Mouse (Mus musculus): ENCODE data around the gene Tmem44. TPM values are rescaled to one million over a fixed set of nuclear protein-coding genes. Genes with fewer than 3 reads are reported as not detected.

Tmem44 gene
- polyA plus RNA-seq, 1 experiment from 2014 or later, result 57.5 TPM

- Histone ChIP-seq H3K27ac (ENCODE audit: low read depth, low read length) (no peak overlapping the region), H3K9ac (ENCODE audit: low read length) (no peak overlapping the region), H3K4me1 (ENCODE audit: control insufficient read depth, insufficient read depth, low read length) (0 out of 2 replicates have a peak, but pooled peaks cover 3% of the 10 kb centered on the region), H3K4me3 (ENCODE audit: low read depth, low read length) (no peak overlapping the region), H3K36me3 (ENCODE audit: control insufficient read depth, insufficient read depth, low read length) (peaks cover 42% of the 10 kb centered on the region), H3K27me3 (replicated peaks; ENCODE audit: control insufficient read depth, insufficient read depth, low read length) (no peaks in the 10 kb centered on the region), H3K4me2 (ENCODE audit: low read length) (no peak overlapping the region), H3K9me3 (replicated peaks; ENCODE audit: control insufficient read depth, low read length) (no peaks in the 10 kb centered on the region)
- ATAC-seq (no peak), DNase-seq (ENCODE audit: low spot score) (no peak)
- 96% methylated on average over 9 of the region's 9 CpGs for WGBS
These were observed 33.6 kb downstream of the Tmem44 start for GRCm38 (mm10) chr16:30516993-30517392.

GRCm38 (mm10) chr16:30515418-30515817 is 35.2 kb downstream of the Tmem44 start:
- 70% methylated on average over 12 of the region's 12 CpGs for WGBS
- no peaks in the 10 kb centered on the region for H3K27me3 ChIP-seq (replicated peaks; ENCODE audit: control insufficient read depth, insufficient read depth, low read length)
- H3K36me3 ChIP-seq (ENCODE audit: control insufficient read depth, insufficient read depth, low read length), result peaks cover 40% of the 10 kb centered on the region

DNA sequence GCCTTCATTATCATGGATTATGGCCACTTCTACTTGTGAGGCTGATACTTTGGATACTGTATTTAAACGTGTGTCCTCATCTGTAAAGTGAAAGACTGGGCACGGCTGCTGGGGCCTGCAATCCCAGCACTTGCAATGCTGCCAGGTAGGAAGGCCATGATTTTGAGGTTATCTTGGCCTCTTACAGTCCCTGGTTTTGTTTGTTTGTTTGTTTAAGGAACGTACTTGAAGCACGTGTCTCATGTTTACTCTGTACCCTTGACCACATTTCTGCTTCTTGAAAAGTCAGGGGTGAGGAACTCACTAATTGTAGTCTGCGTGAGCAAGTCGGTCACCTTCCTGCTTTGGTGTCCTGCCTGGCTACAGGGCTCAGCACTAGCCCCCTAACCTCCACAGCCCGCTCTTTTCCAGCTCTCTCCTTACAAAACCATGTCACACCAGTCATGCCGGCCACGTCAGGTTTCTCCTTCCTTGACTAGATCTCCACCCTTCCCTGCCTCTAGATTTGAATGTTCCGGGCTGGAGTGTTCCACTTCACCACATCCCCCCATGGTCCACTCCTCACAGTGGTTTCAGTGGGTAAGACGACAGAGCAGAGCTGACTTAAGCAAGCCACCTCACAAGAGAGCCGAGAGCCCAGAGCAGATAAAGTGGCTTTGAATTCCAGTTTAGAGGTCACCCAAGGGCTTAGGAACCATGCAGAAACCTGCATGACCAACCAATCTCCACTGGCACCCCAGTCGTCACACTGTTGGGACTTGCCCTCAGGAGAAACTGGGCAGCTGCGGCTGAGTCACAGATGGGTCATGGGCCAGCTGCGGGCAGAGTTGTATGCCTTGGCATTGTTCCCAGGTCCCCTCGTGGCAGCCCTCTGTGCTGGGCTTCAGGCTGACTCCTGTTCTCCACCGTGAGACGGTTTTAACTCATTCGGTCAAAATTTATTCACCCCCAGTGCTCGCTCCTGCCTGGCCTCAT is 37.3 kb downstream of the Tmem44 start:
- peaks cover 13% of the 10 kb centered on the region; the same call in 1 of the 2 replicates for H3K4me1 ChIP-seq (ENCODE audit: control insufficient read depth, insufficient read depth, low read length)
- peaks cover 37% of the 10 kb centered on the region for H3K36me3 ChIP-seq (ENCODE audit: control insufficient read depth, insufficient read depth, low read length)
- H3K4me3 ChIP-seq (ENCODE audit: low read depth, low read length), result no peak overlapping the region
- no peak overlapping the region for H3K9ac ChIP-seq (ENCODE audit: low read length)
- no peaks in the 10 kb centered on the region for H3K9me3 ChIP-seq (replicated peaks; ENCODE audit: control insufficient read depth, low read length)
- ATAC-seq (no peak), DNase-seq (ENCODE audit: low spot score) (no peak)
- H3K4me2 ChIP-seq (ENCODE audit: low read length), result no peak overlapping the region
- no peaks in the 10 kb centered on the region for H3K27me3 ChIP-seq (replicated peaks; ENCODE audit: control insufficient read depth, insufficient read depth, low read length)
- 80% methylated on average over 20 of the region's 20 CpGs for WGBS
- H3K27ac ChIP-seq (ENCODE audit: low read depth, low read length), result no peak overlapping the region

More at GRCm38 (mm10) chr16:30515418-30515817, 35.2 kb downstream of the Tmem44 start:
- Histone ChIP-seq H3K4me3 (ENCODE audit: low read depth, low read length) (no peak overlapping the region), H3K4me2 (ENCODE audit: low read length) (no peak overlapping the region), H3K27ac (ENCODE audit: low read depth, low read length) (no peak overlapping the region), H3K9ac (ENCODE audit: low read length) (no peak overlapping the region), H3K9me3 (replicated peaks; ENCODE audit: control insufficient read depth, low read length) (no peaks in the 10 kb centered on the region), H3K4me1 (ENCODE audit: control insufficient read depth, insufficient read depth, low read length) (peaks cover 10% of the 10 kb centered on the region; the same call in 1 of the 2 replicates)
- ATAC-seq (no peak), DNase-seq (ENCODE audit: low spot score) (no peak)

- 59% methylated on average over 8 of the region's 8 CpGs for WGBS
These were observed 38.1 kb downstream of the Tmem44 start for GRCm38 (mm10) chr16:30512375-30513049.

GRCm38 (mm10) chr16:30511563-30512340 is 38.9 kb downstream of the Tmem44 start:
- Histone ChIP-seq H3K4me1 (ENCODE audit: control insufficient read depth, insufficient read depth, low read length) (peaks cover 13% of the 10 kb centered on the region; the same call in 1 of the 2 replicates), H3K9me3 (replicated peaks; ENCODE audit: control insufficient read depth, low read length) (no peaks in the 10 kb centered on the region), H3K27me3 (replicated peaks; ENCODE audit: control insufficient read depth, insufficient read depth, low read length) (no peaks in the 10 kb centered on the region), H3K9ac (ENCODE audit: low read length) (peak overlapping the region; percentile 87; the same call in 1 of the 2 replicates), H3K4me2 (ENCODE audit: low read length) (peak overlapping the region; percentile 63), H3K36me3 (ENCODE audit: control insufficient read depth, insufficient read depth, low read length) (peaks cover 25% of the 10 kb centered on the region), H3K4me3 (ENCODE audit: low read depth, low read length) (peak overlapping the region; percentile 54), H3K27ac (ENCODE audit: low read depth, low read length) (no peak overlapping the region)
- no peak for DNase-seq (ENCODE audit: low spot score)
- no peak for ATAC-seq
- WGBS, result 81% methylated on average over 13 of the region's 13 CpGs

More at GRCm38 (mm10) chr16:30512375-30513049, 38.1 kb downstream of the Tmem44 start:
- no peak for DNase-seq (ENCODE audit: low spot score)
- no peak overlapping the region for H3K9ac ChIP-seq (ENCODE audit: low read length)
- H3K4me3 ChIP-seq (ENCODE audit: low read depth, low read length), result no peak overlapping the region
- no peaks in the 10 kb centered on the region for H3K9me3 ChIP-seq (replicated peaks; ENCODE audit: control insufficient read depth, low read length)
- no peak overlapping the region for H3K27ac ChIP-seq (ENCODE audit: low read depth, low read length)
- H3K27me3 ChIP-seq (replicated peaks; ENCODE audit: control insufficient read depth, insufficient read depth, low read length), result no peaks in the 10 kb centered on the region
- H3K36me3 ChIP-seq (ENCODE audit: control insufficient read depth, insufficient read depth, low read length), result peaks cover 29% of the 10 kb centered on the region
- ATAC-seq, result no peak
- peaks cover 13% of the 10 kb centered on the region; the same call in 1 of the 2 replicates for H3K4me1 ChIP-seq (ENCODE audit: control insufficient read depth, insufficient read depth, low read length)
- no peak overlapping the region for H3K4me2 ChIP-seq (ENCODE audit: low read length)

DNA sequence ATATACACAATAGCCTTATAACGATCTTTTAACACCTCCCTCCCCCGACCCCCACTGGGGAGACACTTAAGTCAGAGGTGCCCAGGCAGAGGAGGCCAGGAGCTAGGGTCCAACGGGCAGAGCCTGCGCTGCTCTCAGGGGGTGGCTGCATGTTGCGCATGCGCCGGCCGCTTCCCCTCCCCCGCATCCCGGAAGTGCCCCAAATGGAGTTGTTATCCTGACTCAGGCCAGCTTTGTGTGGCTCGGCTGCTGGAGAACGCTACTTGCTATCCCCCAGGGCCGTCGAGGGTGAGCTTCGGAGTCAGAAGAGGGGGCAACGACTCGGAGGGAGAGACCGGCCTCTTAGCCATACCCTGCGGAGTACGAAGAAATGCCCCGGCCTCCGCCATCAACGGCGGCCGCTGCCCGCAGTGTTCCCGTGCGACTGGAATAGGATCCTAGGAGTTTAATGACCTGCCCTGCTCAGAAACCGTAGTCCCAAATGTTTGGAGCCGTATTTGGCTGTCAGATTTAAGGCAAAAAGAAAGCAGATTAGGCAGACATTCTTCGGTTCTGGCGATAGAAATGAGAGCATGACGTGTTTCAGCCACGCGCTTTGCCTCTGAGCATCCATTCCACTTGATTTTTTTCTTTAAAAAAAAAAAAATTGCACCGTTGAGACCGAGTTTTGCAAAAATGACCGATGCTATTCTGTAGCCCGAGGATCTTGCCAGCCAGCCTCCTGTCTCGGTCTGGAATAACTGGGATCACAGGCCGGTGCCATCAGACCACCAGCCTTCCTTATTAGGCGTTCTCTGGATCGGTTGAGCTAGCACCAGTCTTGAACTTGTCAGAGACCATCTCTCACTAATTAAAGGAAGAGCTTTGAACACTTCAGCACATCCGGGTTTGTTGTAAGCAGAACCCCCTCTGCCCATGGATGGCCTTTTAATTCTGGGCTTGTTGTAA is 39.9 kb downstream of the Tmem44 start:
- Histone ChIP-seq H3K36me3 (ENCODE audit: control insufficient read depth, insufficient read depth, low read length) (peaks cover 20% of the 10 kb centered on the region), H3K27ac (ENCODE audit: low read depth, low read length) (peak overlapping the region; percentile 91), H3K27me3 (replicated peaks; ENCODE audit: control insufficient read depth, insufficient read depth, low read length) (no peaks in the 10 kb centered on the region), H3K4me1 (ENCODE audit: control insufficient read depth, insufficient read depth, low read length) (peaks cover 13% of the 10 kb centered on the region; the same call in 1 of the 2 replicates), H3K9me3 (replicated peaks; ENCODE audit: control insufficient read depth, low read length) (no peaks in the 10 kb centered on the region), H3K9ac (ENCODE audit: low read length) (peak overlapping the region; percentile 87), H3K4me3 (ENCODE audit: low read depth, low read length) (peak overlapping the region; percentile 54), H3K4me2 (ENCODE audit: low read length) (peak overlapping the region; percentile 63)
- ATAC-seq (peak; percentile 95), DNase-seq (ENCODE audit: low spot score) (peak; percentile 91)
- 4% methylated on average over 44 of the region's 44 CpGs for WGBS

GRCm38 (mm10) chr16:30510091-30510490 is 40.6 kb downstream of the Tmem44 start:
- peaks cover 15% of the 10 kb centered on the region for H3K36me3 ChIP-seq (ENCODE audit: control insufficient read depth, insufficient read depth, low read length)
- WGBS, result 46% methylated on average over 9 of the region's 9 CpGs
- no peaks in the 10 kb centered on the region for H3K27me3 ChIP-seq (replicated peaks; ENCODE audit: control insufficient read depth, insufficient read depth, low read length)
- no peaks in the 10 kb centered on the region for H3K9me3 ChIP-seq (replicated peaks; ENCODE audit: control insufficient read depth, low read length)
- ATAC-seq (no peak; the same call in 1 of the 2 replicates), DNase-seq (ENCODE audit: low spot score) (no peak)
- no peak overlapping the region for H3K27ac ChIP-seq (ENCODE audit: low read depth, low read length)
- peak overlapping the region; percentile 87 for H3K9ac ChIP-seq (ENCODE audit: low read length)
- H3K4me3 ChIP-seq (ENCODE audit: low read depth, low read length), result peak overlapping the region; percentile 54
- peak overlapping the region; percentile 63 for H3K4me2 ChIP-seq (ENCODE audit: low read length)
- peaks cover 13% of the 10 kb centered on the region; the same call in 1 of the 2 replicates for H3K4me1 ChIP-seq (ENCODE audit: control insufficient read depth, insufficient read depth, low read length)

All from forebrain, embryonic 14.5 days (tissue).